Mouse (Mus musculus) thymus, adult 2 months (tissue): ENCODE measurements around the gene Rb1. TPM values are rescaled to one million over a fixed set of nuclear protein-coding genes. Genes with fewer than 3 reads are reported as not detected.

Source experiments
- DNase-seq: peaks from one replicate; pipeline ENCODE4 v3.0.0; 2021
- H3K27ac ChIP-seq: fragments of 200-500 bp; 2 replicates; pipeline ENCODE4 v1.5.1; 2012; ENCODE audit warnings: low read length, control low read depth; ENCODE audit not compliant: control insufficient read depth, insufficient read depth
- H3K27me3 ChIP-seq: fragments of 200-500 bp; 2 replicates; pipeline ENCODE4 v1.6.1; 2012; ENCODE audit warnings: mild to moderate bottlenecking, low read length, moderate library complexity, mixed read lengths; ENCODE audit not compliant: control insufficient read depth, insufficient read depth
- H3K36me3 ChIP-seq: fragments of 200-500 bp; 2 replicates; pipeline ENCODE4 v1.6.1; 2012; ENCODE audit warnings: mild to moderate bottlenecking, low read length, moderate library complexity; ENCODE audit not compliant: control insufficient read depth, insufficient read depth
- H3K4me1 ChIP-seq: fragments of 200-500 bp; replicated peaks from 2 replicates; pipeline ENCODE4 v1.6.1; 2012; ENCODE audit warnings: low read length; ENCODE audit not compliant: control insufficient read depth, insufficient read depth
- H3K4me3 ChIP-seq: fragments of 200-500 bp; 2 replicates; pipeline ENCODE4 v1.5.1; 2012; ENCODE audit warnings: mild to moderate bottlenecking, low read length, control low read depth, moderate library complexity; ENCODE audit not compliant: control insufficient read depth, insufficient read depth
- CTCF ChIP-seq: fragments of 200-500 bp; IDR thresholded peaks from 2 replicates; pipeline ENCODE4 v1.5.1; 2012; ENCODE audit warnings: mild to moderate bottlenecking, control low read depth, low read length, moderate library complexity, borderline replicate concordance; ENCODE audit not compliant: control insufficient read depth, poor library complexity, insufficient read depth; ENCODE audit errors: extremely low read depth
- POLR2A ChIP-seq: fragments of 200-500 bp; IDR thresholded peaks from 2 replicates; pipeline ENCODE4 v1.6.1; 2012; ENCODE audit warnings: mild to moderate bottlenecking, low read length, control low read depth, moderate library complexity; ENCODE audit not compliant: control insufficient read depth, poor library complexity, insufficient read depth; ENCODE audit errors: extremely low read depth
- WGBS: fragments of 180-500 bp; shearing (Covaris S2); methylation state at CpG from one replicate; pipeline ENCODE4 v1.1.7; 2018; 5-methylcytosine and 5-hydroxymethylcytosine counted together
- polyA plus RNA-seq: library from polyadenylated mRNA; depleted of rRNA; stranded (reverse); fragments of >200 nt; gene quantifications from 2 replicates; pipeline ENCODE4 v1.2.3, GENCODE M21; 2012

Gene Rb1
- polyA plus RNA-seq, 1 experiment: 17.1 TPM

GRCm38 (mm10) chr14:73176266-73176665 is 149.4 kb downstream of the Rb1 start:
- WGBS: 88% methylated on average over 5 of the region's 5 CpGs
- Histone ChIP-seq H3K4me1 (peaks cover 17% of the 10 kb centered on the region), H3K4me3 (no peak overlapping the region), H3K27me3 (no peaks in the 10 kb centered on the region), H3K36me3 (peaks cover 74% of the 10 kb centered on the region), H3K27ac (peak overlapping the region; percentile 58; the same call in 1 of the 2 replicates)
- DNase-seq: no peak
- TF ChIP-seq CTCF: no peak
- TF ChIP-seq POLR2A: no peak

- H3K4me3 ChIP-seq: no peak overlapping the region
- no peaks in the 10 kb centered on the region for H3K27me3 ChIP-seq
- WGBS: 28% methylated on average over 6 of the region's 6 CpGs
- H3K27ac ChIP-seq: peak overlapping the region; percentile 58
- DNase-seq: peak; percentile 49
- TF ChIP-seq CTCF (no peak), POLR2A (no peak)
- peaks cover 17% of the 10 kb centered on the region for H3K4me1 ChIP-seq
- peaks cover 75% of the 10 kb centered on the region for H3K36me3 ChIP-seq
Measured at GRCm38 (mm10) chr14:73175814-73176213, 149.8 kb downstream of the Rb1 start.

GRCm38 (mm10) chr14:73175031-73175430 is 150.6 kb downstream of the Rb1 start:
- 76% methylated on average over 1 of the region's 1 CpGs for WGBS
- Histone ChIP-seq H3K4me1 (peaks cover 17% of the 10 kb centered on the region), H3K27me3 (no peaks in the 10 kb centered on the region), H3K36me3 (peaks cover 75% of the 10 kb centered on the region), H3K27ac (peak overlapping the region; percentile 4; the same call in 1 of the 2 replicates), H3K4me3 (no peak overlapping the region)
- TF ChIP-seq CTCF: no peak
- TF ChIP-seq POLR2A: no peak
- no peak for DNase-seq

DNA sequence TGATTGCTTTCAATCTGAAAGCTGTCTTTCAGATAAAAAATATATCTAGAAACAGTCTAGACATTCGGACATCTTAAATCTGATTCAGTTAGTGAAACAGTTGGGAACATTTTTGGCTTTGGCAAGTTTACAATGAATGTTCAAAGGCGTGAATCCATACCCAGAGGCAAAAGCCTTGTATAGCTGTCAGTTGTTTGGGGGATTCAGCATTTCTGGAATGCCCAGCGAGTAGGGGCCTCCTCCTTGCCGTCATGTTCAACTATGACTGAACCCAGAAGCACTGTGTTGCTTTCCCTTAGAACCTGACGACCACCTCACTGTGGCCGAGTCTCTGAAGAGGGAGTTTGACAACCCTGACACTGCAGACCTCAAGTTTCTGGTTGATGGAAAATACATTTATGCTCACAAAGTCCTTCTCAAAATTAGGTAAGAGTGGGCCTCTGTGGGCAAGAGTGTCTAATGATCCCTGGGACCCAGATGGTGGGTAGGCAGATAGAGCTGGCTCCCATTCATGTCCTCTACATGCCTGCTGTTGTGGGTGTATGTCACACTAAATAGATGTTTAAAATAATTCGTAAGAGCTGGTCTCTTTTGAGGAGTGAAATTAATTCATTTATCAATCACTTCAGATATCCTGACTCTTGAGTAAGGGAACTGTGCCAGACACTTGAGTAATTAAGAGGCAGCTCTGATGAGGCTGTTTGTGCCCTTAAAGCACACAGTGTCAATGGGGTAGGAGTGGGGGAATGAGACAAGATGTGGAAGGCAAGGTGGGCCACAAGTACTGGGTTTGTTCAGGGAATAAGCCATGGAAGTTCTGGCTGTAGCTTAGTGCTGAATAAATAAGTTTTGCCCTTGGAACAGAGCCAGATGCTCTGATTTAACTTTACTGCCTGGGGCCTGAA is 151.3 kb downstream of the Rb1 start:
- Histone ChIP-seq H3K36me3 (peaks cover 75% of the 10 kb centered on the region), H3K4me1 (peaks cover 17% of the 10 kb centered on the region), H3K4me3 (no peak overlapping the region), H3K27ac (no peak overlapping the region), H3K27me3 (no peaks in the 10 kb centered on the region)
- DNase-seq: no peak
- TF ChIP-seq POLR2A: no peak
- TF ChIP-seq CTCF: no peak
- WGBS: 96% methylated on average over 7 of the region's 7 CpGs

- WGBS: 84% methylated on average over 11 of the region's 11 CpGs
- Histone ChIP-seq H3K4me1 (peaks cover 17% of the 10 kb centered on the region), H3K27me3 (no peaks in the 10 kb centered on the region), H3K27ac (no peak overlapping the region), H3K4me3 (no peak overlapping the region), H3K36me3 (peaks cover 69% of the 10 kb centered on the region)
- TF ChIP-seq POLR2A: no peak
- no peak for TF ChIP-seq CTCF
- no peak for DNase-seq
Measured at GRCm38 (mm10) chr14:73173662-73174061, 152.0 kb downstream of the Rb1 start.

GRCm38 (mm10) chr14:73172196-73173011 is 153.2 kb downstream of the Rb1 start:
- Histone ChIP-seq H3K36me3 (peaks cover 69% of the 10 kb centered on the region), H3K4me1 (peaks cover 17% of the 10 kb centered on the region), H3K27ac (no peak overlapping the region), H3K27me3 (no peaks in the 10 kb centered on the region), H3K4me3 (no peak overlapping the region)
- DNase-seq: no peak
- TF ChIP-seq CTCF: no peak
- no peak for TF ChIP-seq POLR2A
- 92% methylated on average over 12 of the region's 12 CpGs for WGBS
